Mouse (Mus musculus) adrenal gland, postnatal 25 days (tissue): ENCODE data around the gene Arhgap29. TPM values are rescaled to one million over a fixed set of nuclear protein-coding genes. Genes with fewer than 3 reads are reported as not detected.
A peak's percentile ranks its signal among the peaks of the same experiment; 100 is the strongest.

Source experiments
- DNase-seq: peaks from one replicate; pipeline ENCODE4 v3.0.0; 2021; ENCODE audit warnings: mixed read lengths
- total RNA-seq: library from RNA; stranded (reverse); gene quantifications from 2 replicates; pipeline ENCODE4 v1.2.3, GENCODE M21; 2021

Arhgap29 gene
- total RNA-seq, 1 experiment from 2014 or later: 57.1 TPM

DNA sequence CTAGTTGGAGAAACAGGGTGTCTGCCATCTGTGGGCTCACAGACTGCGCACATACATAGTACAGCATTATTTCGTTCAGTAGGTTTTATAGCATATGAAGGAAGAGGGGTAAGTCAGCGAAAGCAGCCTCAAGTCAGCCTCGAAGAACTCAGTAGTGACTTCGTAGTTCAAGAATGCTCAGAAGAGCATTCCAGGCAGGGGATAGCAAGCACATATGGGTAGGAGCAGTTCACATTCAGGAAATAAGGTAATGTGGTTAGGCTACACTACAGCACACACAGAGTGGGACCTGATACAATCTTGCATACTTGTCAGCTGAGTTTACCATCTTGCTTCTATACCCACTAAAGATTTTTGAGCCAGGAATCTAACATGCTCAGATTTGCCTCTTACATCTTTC, 58.0 kb downstream of the Arhgap29 start:
- DNase-seq: no peak

DNA sequence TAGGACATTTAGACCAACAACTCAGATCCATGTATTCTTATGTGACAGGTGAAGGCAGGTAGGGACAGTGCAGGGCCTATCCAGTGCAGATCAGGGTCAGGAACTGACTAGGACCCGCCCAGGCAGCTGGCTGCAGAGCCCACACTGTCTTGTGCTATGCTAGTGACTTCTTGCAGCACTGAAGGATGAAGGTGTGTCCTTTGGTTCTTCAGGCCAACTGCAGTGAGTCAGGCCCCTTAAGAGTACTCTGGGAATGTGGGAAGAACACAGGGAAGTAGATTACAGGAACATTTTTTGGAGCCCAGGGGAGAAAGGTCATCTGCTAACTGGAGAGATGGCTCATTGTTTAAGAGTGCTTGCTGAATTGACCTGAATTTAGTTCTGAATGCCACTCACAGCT, 60.1 kb downstream of the Arhgap29 start:
- DNase-seq: no peak

DNA sequence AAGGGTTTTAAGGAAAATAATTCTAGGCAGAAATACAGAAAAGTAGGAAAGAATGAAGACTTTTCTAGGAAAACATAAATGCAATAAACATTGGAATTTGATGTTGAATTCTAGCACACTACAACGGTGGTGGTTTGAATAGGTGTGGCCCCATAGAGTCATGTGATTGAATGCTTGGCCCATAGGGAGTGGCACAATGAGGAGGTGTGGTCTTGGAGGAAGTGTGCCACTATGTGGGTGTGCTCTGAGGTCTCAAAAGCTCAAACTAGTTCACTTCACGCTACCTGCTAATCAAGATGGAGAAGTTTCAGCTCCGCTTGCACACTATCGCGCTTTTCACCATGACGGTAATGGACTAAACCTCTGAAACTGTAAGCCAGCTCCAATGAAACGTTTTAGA, 66.1 kb downstream of the Arhgap29 start:
- no peak for DNase-seq

DNA sequence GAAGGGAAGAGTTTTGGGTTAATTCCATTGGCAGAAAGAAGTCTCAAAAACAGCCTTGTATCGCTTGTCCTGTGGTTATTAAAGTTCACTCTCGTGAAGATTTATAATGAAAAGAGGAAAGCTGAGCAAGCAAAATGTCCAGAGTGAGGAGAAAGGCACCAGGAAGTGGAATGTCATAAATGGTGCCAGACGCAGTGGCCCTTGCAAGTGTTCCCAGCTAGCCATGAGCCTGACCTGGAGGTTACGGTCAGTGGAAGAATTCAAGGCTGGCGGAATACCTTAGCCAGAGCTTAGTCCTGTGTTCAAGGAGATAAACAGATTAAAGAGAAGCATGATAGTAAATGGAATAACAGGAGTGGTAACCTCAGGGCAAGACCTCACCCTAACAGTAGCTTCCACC, 66.8 kb downstream of the Arhgap29 start:
- no peak for DNase-seq

DNA sequence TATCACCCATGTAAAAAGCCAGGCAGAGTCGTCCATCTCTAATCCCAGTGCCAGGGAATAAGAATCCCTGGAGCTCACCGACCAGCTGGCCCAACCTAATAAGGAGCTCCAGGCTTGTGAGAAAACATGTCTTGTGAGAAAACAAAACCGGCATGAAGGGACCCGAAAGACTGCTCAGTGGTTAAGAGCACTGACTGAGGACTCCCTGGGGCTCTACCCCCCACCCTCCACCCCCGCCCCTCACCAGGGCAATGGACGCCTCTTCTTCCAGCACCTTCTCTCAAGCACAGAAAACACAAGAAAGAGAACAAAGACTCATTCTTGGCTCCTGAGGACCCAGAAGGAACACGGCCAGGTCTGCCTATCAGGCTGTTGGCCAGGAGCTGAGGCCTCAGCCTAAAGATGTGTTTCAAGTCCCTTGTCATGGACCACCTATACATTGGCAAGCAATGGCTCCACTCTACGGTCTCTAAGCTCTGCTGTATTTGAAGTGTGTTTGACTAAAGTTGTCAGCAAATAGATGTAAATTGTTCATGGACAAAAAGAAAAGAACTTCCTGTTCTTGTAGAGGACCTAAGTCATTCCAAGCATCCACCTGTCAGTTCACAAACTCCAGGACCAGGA, 68.8 kb downstream of the Arhgap29 start:
- no peak for DNase-seq

DNA sequence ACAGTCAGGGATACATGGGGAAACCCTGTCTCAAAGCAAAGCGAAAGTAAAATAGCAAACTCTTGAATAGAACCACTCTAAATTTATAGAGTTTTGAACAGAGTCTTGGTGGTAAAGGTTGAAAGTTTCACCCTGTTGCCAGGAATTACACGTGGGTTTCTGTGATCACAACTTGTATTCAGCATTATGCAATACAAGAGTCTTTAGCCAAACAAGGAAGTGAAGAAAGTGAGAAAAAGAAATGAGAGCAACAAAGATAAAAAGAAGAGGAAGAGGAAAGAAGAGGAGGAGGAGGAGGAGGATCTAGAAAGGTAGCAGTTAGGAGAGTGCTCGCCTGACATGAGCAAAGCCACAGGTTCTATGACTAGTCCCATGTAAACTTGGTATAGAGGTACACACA, 70.0 kb downstream of the Arhgap29 start:
- DNase-seq: no peak

DNA sequence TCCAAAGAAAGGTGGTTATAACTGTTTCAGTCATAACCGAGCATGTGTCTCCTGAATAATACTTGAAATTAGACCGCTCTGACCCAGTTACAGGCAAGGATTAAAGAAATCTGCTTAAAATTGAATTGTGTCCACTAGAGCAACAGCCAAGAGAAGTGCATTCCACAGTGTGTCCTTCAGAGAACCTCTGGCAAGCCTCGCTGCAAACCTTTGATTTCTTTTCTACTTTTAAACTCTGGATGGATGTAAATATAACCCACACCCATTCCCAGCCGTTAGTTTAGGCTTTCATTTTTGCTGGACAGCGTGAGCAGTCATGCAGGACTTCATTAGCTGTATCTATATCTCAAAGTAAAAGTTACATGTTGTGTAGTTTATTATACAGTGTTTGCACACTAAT, 74.3 kb downstream of the Arhgap29 start:
- DNase-seq: no peak

DNA sequence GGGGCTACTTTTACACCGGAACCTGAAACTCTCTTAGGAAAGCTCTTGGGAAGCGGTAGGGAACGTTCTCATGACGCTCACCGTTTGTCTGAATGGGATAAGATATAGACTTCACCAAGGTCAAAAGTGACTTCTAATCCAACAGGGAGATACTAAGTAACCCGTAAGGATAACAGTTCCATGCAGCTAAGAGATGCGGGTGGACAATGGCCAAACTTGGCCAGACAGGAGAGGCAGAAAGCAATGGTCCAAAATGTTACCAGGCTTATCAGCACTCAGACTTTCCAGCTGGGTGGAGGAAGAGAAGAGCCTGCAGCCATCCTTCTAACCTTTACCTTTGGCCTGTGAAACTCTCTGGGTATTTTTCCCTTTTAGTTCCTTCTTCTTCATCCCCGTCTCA, 75.4 kb downstream of the Arhgap29 start:
- DNase-seq: no peak

DNA sequence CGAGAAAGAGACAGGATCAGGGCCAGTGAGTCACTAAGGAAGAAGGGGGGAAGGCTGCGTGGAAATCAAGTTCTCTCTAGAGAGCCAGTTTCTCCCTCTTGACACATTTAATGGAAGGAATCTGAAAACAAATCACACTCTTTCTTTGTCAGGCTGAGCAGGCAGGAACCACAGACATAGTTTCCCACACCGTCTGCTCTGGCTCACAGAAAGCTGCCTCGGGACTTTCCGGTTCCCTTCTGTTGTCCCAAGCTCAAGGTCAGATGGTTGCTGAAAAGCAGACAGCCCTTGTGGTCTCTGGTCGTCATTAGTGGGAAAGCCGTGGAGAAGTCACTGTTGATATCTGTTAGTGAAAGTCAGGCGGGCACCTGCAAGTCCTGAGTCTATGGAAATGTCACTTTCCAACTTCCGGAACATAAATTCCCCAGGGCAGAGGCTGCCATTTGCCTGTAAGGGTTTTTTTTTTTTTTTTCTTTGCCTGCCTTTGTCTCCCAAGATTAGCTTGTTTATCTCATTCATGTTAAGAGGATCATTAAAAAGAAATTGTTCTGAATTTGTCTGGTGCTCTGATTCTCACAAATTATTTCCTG, 81.0 kb downstream of the Arhgap29 start:
- peak; percentile 12 for DNase-seq

DNA sequence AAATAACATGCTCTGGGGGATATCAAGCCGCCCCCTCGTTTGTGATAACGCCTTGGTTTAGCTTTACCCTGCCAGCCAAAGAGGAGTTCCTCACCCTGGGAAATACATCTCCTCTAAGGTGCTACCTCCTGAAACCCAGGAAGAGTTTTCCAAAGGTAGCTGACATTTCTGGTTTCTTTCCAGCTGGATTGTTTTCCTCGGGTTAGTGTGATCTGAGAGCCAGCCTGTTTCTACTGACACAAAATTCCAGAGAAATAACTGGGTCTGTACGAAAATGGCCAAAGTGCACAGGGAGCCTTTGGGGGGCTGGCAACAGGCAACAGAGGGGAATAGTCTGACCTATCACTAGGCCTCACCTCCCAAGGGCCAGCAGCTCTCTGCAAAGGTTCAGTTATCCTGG, 81.9 kb downstream of the Arhgap29 start:
- DNase-seq: no peak

DNA sequence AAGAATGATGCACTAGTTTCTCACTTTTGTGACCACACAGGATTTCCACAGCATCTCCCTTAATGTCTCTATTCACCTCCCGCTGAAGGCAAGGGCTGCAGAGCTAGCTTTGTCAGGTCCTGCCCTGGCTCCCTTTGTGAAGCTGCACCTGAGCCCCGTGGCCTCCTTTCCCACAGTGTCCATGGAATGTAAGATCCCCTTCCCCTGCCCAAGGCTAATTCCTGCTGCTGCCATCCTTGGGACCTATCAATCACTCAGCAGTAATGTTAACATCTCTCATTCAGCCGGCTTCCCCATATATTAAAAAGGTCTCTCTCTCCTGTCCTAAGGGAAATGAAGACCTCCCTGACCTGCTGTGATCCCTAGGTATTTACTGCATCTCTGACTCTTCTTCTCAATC, 82.8 kb downstream of the Arhgap29 start:
- DNase-seq: no peak

DNA sequence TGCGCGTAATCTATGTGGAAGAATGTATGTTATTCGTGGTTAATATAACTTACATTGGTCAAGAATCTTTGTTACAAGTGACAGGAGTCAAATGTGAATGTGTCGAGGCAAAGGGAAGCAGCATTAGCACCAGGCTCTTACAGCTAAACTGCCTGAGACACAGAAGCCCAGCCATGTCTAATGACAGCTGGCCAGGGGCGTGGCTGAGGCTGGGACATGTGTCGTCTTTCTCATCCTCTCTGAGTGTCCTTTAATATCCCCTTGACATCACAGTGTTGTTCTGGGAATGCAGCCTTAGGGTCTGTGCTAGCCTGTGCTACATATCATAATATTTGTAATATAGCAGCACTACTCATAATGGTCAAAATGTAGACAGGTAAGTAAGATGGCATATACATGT, 88.2 kb downstream of the Arhgap29 start:
- DNase-seq: no peak

DNA sequence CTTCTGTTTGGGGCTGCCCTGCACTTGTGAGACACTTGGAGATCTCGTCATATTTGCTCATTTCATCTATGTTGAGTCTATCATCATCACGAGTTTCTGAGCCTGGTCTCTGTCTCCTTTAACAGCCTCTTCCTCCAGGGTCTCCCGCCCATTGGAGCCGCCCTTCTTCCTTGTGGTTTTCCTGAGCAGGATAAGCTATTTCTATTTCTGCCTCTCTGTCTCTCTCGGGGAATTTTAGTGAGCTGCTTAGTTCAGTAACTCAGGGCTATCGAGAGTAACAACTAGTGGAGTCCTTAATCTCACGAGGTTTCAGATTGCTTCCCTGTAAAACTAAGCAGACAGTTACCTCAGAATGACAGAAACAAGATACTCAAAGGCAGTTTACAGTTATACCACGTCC, 90.8 kb downstream of the Arhgap29 start:
- no peak for DNase-seq

DNA sequence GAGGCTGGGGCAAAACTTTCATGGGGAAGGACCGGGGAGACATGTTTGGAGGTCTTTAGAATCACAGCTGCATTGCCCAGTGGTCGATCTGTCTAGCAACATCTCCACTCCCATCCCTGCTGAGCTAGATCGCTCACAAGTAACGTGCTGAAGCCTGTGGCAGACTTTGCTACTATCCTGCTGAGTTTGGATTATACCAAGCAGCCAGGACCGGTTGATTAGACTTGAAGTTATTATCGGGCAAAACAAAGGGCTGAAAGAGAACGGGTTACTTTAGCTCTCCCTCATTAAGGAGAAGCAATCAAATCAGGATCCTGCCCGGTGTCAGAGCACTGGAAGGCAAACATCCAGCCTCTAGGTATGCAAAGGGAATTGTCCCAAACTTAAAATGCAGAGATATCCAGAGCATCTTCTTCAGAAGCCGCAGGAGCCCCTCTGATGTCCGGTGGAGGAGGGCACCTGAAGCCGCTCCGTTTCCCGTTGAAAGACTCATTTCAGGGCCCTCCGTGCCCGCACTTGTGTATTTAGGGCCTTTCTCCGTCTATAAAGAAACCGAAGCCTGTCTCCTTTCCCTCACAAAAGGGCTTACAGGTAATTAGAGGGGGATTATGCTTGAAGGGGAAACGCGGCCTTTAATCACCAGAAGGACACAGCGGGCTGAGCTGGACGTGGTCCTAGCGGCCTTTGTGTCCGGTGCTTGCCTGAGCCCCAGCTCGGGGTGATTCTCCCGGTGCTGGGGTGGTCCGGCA, 91.6 kb downstream of the Arhgap29 start, which contains the start of gene Abca4:
Abca4 (plus strand) TSS at position 645 of the 749 bp plus-strand sequence.
- DNase-seq: no peak

DNA sequence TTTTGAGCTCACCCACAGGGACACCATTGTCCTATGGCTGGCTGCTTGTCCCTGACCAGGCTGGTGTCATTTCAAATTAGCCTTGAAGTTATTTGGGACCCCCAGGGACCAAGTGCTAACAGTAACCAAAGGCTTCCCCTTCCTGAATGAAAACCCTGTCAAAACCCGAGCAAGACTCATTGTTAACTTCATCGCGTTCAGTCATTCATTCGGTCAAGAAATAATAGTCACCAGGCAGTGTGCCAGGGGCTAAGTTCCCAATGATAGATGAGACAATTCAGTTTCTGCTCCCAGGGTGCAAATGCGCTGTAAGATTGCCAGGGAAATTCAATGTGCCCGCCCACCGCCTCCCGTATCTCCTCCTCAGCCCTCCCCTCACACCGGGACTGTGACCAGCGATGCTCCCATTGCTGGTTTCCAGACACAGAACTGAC, 93.9 kb downstream of the Arhgap29 start:
- peak; percentile 20 for DNase-seq

DNA sequence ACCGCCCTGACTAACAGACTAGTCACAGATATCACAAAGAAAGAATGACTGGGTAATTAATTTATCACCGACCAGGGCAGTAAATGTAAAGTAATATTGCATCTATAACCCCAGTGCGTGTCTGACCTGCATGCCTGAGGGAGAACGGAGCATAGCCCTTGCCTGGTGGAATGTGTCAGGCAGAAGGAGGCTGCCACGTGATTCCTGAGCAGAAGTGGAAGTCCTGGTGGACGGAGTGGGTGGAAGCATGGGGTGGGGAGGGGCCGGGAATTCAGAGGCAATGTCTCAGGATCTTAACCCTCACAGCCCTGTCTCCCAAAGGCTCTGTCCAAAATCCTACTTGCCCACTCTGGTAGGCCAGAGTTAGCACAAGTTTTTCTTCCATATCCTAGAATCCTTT, 95.1 kb downstream of the Arhgap29 start:
- DNase-seq: no peak

DNA sequence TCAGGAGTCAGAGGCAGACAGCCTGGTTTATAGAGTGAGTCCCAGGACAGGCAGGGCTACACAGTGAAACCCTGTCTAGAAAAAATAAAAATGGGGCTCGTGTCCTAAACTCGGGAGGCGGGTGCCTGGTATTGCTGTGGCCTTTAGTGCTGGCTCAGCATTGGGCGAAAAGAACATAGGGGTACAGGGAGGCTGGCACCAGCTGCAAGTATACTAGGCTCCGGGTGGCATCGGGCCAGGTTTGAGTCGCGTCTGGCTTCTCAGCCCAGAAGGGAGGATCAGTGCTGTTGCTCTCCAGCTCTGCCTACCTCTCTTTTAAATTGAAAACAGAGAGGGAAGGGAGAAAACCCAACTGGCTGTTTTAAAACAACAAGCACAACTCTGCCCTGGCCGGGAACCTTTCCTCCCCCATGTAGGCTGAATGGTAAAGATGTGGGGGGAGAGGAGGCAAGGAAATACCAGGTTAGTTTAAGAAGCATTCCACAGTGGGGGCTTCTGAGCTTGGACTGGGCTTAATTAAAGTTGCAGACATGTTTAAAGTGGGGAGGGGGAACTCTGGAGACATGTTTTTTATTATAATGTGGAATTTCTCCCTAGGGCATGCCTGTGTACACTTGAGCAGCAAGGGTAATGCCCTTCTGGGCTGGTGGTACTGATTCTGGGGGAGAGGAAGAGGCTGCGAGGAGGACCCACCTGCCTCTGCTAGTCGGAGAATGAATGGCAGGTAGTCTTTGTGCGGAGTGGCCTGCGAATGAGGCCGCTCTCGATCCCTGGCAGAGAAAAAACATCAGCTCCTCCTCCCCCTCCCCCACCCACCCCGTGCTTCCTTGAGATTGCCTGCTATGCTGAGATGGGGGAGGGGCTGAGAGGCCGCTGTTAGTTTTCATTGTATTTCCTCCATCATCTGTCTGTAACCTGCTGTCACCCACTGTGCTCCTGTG, 95.8 kb downstream of the Arhgap29 start:
- peak; percentile 77 for DNase-seq

DNA sequence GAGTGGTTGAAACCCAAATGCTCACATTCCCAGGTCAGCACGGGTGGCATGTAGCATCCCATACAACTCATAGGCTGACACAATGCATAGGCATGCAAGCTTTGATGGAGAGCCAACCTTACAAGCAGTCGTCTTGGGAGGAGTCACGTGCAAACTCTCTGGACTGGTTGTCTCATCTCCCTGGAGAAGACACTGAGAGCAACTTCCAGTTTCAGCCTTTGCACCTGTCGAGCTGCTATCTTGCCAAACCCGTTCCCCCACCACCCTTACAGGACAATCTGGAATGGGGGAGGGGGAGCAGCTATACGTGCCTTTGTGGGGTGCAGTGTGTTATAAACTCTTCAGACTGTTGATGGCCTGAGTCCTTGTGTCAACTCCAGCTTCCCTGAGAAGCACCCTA, 96.8 kb downstream of the Arhgap29 start:
- DNase-seq: no peak

DNA sequence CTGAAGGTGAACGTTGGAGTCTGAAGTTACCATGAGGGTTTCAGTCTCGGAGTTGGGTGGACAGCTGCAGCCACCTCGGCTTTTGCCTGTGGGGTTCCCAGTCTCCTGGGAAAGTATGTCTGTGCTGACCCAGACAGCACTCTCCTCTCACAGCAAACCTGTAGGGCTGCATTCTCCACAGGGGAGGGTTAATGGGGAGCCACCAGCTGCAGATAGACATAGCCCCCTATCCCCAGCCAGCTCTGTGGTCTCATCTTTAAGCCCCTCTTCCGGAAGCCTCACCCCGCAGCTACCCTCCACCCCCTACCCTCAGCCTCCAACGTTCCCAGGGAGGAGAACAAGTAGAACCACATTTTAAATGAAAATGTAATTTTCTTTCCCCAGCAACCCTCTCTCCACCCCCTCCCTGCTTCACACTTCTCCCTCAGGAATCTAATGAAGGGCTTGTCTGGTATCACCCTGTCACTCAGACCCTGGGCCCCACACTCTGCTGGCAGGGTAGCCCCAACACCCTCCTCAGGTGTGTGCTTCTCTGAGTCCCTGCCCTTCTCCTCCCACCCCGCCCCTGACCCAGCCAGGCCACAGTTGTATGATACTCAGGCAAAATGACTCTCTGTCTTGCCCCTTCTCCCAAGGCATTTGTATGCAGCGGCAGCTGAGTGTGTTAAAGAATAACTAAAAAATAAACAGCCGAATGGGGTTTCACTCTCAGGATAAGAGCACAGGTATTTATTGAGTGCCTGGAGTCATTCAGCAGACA, 106.3 kb downstream of the Arhgap29 start:
- no peak for DNase-seq

DNA sequence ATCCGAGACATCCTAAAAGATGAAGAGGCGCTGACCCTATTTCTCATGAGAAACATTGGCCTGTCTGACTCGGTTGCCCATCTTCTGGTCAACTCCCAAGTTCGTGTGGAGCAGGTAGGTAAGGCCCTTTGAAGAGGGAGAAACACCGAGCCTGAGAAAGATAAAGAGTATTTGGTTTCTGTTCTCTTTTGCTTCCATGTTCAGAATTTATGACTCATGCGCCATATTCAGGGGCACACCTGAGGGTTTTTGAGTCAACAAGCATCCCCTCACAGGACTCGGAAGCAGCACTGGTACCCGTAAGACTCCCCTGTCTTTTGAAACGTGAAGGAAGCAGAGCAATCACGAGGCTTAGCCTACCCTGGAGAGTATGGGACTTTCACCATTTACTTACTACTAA, 110.2 kb downstream of the Arhgap29 start:
- DNase-seq: no peak

DNA sequence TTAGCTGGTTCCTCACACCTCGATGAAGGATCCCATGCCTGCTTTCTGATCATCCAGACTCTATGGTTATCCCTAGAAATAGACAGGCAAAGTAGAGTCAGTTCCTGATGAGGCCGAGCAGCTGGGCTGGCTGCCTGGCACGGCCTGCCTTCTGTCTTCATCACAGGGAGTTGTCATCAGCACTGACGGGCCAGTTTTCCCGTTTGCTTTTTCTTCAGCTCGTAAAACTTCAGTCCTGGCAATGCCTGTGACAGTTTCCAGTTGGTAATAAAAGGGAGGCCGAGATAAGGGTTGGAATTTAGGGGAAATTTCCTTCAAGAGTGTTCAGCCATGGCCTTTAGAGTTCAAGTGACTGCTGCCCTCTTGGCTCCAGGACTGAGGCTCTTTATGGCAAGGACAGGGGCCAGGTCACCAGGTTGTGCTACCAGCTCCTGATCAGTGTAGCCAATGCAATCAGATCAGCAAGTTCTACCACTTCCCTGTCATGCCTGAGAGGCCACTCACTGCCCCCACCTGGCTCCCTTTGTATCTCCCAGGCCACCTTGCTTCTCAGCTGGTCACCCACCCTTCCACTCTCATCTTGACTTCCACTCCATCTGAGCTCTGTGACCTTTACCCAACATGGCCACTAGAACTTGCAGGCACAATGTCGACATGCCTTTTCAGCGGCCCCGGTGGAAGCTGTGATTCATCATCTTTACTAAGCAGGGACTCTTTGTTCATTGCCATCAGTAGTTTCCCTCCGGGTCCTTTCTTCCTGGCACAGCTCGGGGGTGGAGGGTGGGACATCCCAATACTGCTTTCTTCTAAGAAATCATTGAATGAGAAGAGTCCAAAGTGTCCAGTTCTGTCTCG, 112.4 kb downstream of the Arhgap29 start:
- DNase-seq: peak; percentile 40
